In the genomic region with DNA sequence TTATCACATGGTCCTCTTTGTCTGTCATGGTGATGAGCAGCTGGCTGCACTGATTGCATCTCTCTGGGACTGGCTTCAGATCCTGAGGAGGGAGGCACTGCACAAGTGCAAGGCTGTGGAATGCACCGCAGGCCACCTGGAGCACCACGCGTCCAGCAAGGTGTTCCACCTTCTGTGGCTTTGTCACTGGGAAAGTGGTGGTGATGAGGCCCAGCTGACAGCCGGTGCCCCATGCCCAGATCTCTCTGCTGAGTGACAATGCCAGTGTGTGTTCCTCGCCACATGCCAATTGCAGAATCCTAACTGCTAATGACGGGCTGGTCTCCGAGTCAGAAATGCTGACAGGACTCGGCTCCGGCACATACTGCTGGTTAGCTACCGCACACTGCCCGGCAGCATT, we compare ENCODE assay signal across 23 mouse cellular contexts. TPM values are rescaled to one million over a fixed set of nuclear protein-coding genes. Genes with fewer than 3 reads are reported as not detected.
DNase-seq lines count a peak whose midpoint lies in the region; ATAC-seq and TF ChIP-seq lines count a peak whose summit lies in the region.
"Had no signal": no experiment of that assay in that cellular context is flagged by ENCODE, and none has a peak within 500 bp of the region (broad histone marks: within the 10 kb centered on the region; RNA-seq: fewer than 3 reads in every experiment).

No protein-coding gene starts in this region.

- no peak overlapping the region for H3K9ac ChIP-seq in liver, postnatal 0 days (replicated peaks)
- H3K9ac ChIP-seq: forebrain, embryonic 12.5 days; hindbrain, embryonic 14.5 days; kidney, embryonic 15.5 days; limb, embryonic 13.5 days; liver, embryonic 13.5 days; lung, embryonic 15.5 days had no signal

- no peak for TF ChIP-seq EP300 in liver, postnatal 0 days (IDR thresholded peaks at IDR 0.05; ENCODE audit: low read depth)

- H3K9me3 ChIP-seq in liver, postnatal 0 days (ENCODE audit: low read length), result no peaks in the 10 kb centered on the region
- H3K9me3 ChIP-seq: forebrain, embryonic 12.5 days; kidney, embryonic 15.5 days; limb, embryonic 13.5 days; liver, embryonic 13.5 days; lung, embryonic 15.5 days had no signal

- H3K4me1 ChIP-seq in cerebellum, adult 2 months (ENCODE audit: control insufficient read depth, insufficient read depth, low read length), result peaks cover 29% of the 10 kb centered on the region
- H3K4me1 ChIP-seq in liver, postnatal 0 days (ENCODE audit: insufficient read depth), result no peaks in the 10 kb centered on the region
- H3K4me1 ChIP-seq: forebrain, embryonic 12.5 days; kidney, embryonic 15.5 days; limb, embryonic 13.5 days; lung, embryonic 15.5 days had no signal

- no peak overlapping the region for H3K4me3 ChIP-seq in layer of hippocampus, adult 2 months
- H3K4me3 ChIP-seq in cerebellum, adult 2 months (replicated peaks; ENCODE audit: insufficient read depth, low read depth, low read length), result no peak overlapping the region
- no peak overlapping the region for H3K4me3 ChIP-seq in liver, postnatal 0 days (ENCODE audit: low read depth, low read length)
- H3K4me3 ChIP-seq: forebrain, embryonic 12.5 days; kidney, embryonic 15.5 days; limb, embryonic 13.5 days; liver, embryonic 13.5 days; lung, embryonic 15.5 days had no signal

- peaks cover 8% of the 10 kb centered on the region for H3K36me3 ChIP-seq in liver, postnatal 0 days (replicated peaks; ENCODE audit: insufficient read depth, low read length)

- peak; percentile 95 for ATAC-seq in cerebellum, adult (ENCODE audit: insufficient number of reproducible peaks, low FRiP score, low TSS enrichment)
- ATAC-seq in liver, postnatal 0 days, result no peak
- ATAC-seq: intestine, embryonic 16.5 days had no signal

- no peak for TF ChIP-seq CTCF in layer of hippocampus, adult 2 months (conservative IDR thresholded peaks at IDR 0.05)
- TF ChIP-seq CTCF in cerebellum, adult 2 months (IDR thresholded peaks at IDR 0.05; ENCODE audit: borderline replicate concordance, insufficient read depth, low read depth, low read length), result no peak
- TF ChIP-seq CTCF in liver, postnatal 0 days (IDR thresholded peaks at IDR 0.05; ENCODE audit: low read depth), result no peak

- WGBS in cerebellum, adult 2 months, result 18% methylated on average over 11 of the region's 11 CpGs
- 87% methylated on average over 11 of the region's 11 CpGs for WGBS in liver, postnatal 0 days (ENCODE audit: insufficient replicate concordance)

- H3K27ac ChIP-seq in layer of hippocampus, adult 2 months, result peak overlapping the region; percentile 68; the same call in 1 of the 2 replicates
- peak overlapping the region; percentile 99 for H3K27ac ChIP-seq in cerebellum, adult 2 months (ENCODE audit: insufficient read depth, low read length)
- H3K27ac ChIP-seq in liver, postnatal 0 days (ENCODE audit: low read depth), result no peak overlapping the region
- H3K27ac ChIP-seq: forebrain, embryonic 12.5 days; hindbrain, embryonic 14.5 days; kidney, embryonic 15.5 days; limb, embryonic 13.5 days; liver, embryonic 13.5 days; lung, embryonic 15.5 days had no signal

- TF ChIP-seq POLR2A in cerebellum, adult 2 months (IDR thresholded peaks at IDR 0.05; ENCODE audit: borderline replicate concordance, insufficient read depth, low read length), result 0 out of 2 replicates have a peak, but pooled peaks have one; percentile 15

- peak in 1 of 2 experiments; percentile 18 for DNase-seq in layer of hippocampus, adult 2 months (ENCODE audit: low spot score in 2 of 2)
- DNase-seq in layer of hippocampus, adult 9-10 months (ENCODE audit: low spot score), result no peak
- DNase-seq in cerebellum, adult 2 months, result peak; percentile 88 to 94
- peak; percentile 85 to 86 for DNase-seq in cerebellum, postnatal 36 days
- no peak for DNase-seq in thymus, postnatal 10 days (ENCODE audit: low spot score in 2 of 2)
- DNase-seq in liver, postnatal 0 days, result no peak
- DNase-seq: adrenal gland, adult 8-10 months; gastrocnemius, postnatal 36 days; heart, postnatal 10 days; liver, embryonic 13.5 days; lung, postnatal 4 days; retina, postnatal 1 day; right cerebral cortex, postnatal 4 days; thymus, adult 2 months had no signal

- H3K27me3 ChIP-seq in cerebellum, adult 2 months (ENCODE audit: control insufficient read depth, insufficient read depth, low read length), result no peaks in the 10 kb centered on the region
- no peaks in the 10 kb centered on the region for H3K27me3 ChIP-seq in liver, postnatal 0 days (ENCODE audit: insufficient read depth, low read length)
- H3K27me3 ChIP-seq: forebrain, embryonic 12.5 days; kidney, embryonic 15.5 days; limb, embryonic 13.5 days; liver, embryonic 13.5 days; lung, embryonic 15.5 days had no signal

- no peak overlapping the region for H3K4me2 ChIP-seq in liver, postnatal 0 days (ENCODE audit: low read depth, low read length)
- H3K4me2 ChIP-seq: forebrain, embryonic 12.5 days; heart, embryonic 11.5 days; hindbrain, embryonic 14.5 days; kidney, embryonic 15.5 days; limb, embryonic 13.5 days; liver, embryonic 13.5 days; lung, embryonic 15.5 days had no signal

RNA-seq across cellular contexts. Expression of gene Als2, which starts 21.6 kb away (rescaled TPM):
- 10 to 100 TPM; 50.0 to 51.8 TPM for total RNA-seq in layer of hippocampus, adult 2 months (2021)
- polyA plus RNA-seq in cerebellum, adult 2 months (2012; rRNA removed), result 74.1 and 84.0 TPM in 2 replicates
- 4.9 and 5.8 TPM in 2 replicates for polyA plus RNA-seq in liver, postnatal 0 days (2015; fragmentation: Nextera tagmentation; extraction: Ambion mirVana)

RNA-seq across cellular contexts. Expression of gene Cdk15, which starts 41.3 kb away (rescaled TPM):
- total RNA-seq in layer of hippocampus, adult 2 months (2021), result not detected
- polyA plus RNA-seq in cerebellum, adult 2 months (2012; rRNA removed), result 0.48 and 0.49 TPM in 2 replicates
- 0.20 TPM in 1 of 2 replicates, not detected in the other for polyA plus RNA-seq in liver, postnatal 0 days (2015; fragmentation: Nextera tagmentation; extraction: Ambion mirVana)
- total RNA-seq: gastrocnemius, postnatal 36 days had no signal
- polyA plus RNA-seq: large intestine, adult 2 months; liver, embryonic 13.5 days; lung, embryonic 15.5 days had no signal

RNA-seq across cellular contexts. Expression of gene Mpp4, which starts 52.3 kb away (rescaled TPM):
- 1 to 10 TPM; 1.8 to 2.7 TPM for total RNA-seq in layer of hippocampus, adult 2 months (2021)
- polyA plus RNA-seq in cerebellum, adult 2 months (2012; rRNA removed), result 12.0 and 12.9 TPM in 2 replicates
- 0.28 and 0.31 TPM in 2 replicates for polyA plus RNA-seq in liver, postnatal 0 days (2015; fragmentation: Nextera tagmentation; extraction: Ambion mirVana)

Comparison
In these comparisons a context has a peak if more than half of its experiments do, and no peak if none do; other contexts are left out.
1. DNase-seq: peak in cerebellum, adult 2 months (2 of 2) and cerebellum, postnatal 36 days (2 of 2); none in layer of hippocampus, adult 9-10 months (single experiment), thymus, postnatal 10 days (0 of 2) and liver, postnatal 0 days (single experiment).
2. RNA of gene Als2, which starts 21.6 kb away (polyA plus RNA-seq): 74.1 to 84.0 TPM in cerebellum, adult 2 months; 4.9 to 5.8 TPM in liver, postnatal 0 days; every median in the first group is over 10 times any median in the second.